ENCODE assay signal across 28 mouse cellular contexts in the genomic region with DNA sequence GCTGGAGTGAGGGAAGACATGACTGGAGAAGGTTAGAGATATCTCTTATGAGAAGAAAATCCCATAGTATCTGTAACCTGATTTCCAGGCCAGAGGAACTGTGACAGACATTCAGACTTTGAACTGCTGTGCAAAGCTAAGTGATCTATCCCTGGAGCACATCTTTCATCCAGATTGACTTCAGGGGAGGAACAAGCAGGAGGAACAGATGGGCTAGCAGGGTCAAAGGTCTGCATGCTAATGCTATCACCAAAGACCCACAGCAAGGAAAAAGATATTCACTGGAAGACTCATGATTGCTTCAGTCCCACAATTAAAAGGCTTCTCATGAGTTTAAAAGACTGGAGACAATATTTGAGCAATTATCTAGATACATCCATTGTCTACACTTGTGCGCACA.
"Had no signal": no experiment of that assay in that cellular context is flagged by ENCODE, and none has a peak within 500 bp of the region (broad histone marks: within the 10 kb centered on the region; RNA-seq: fewer than 3 reads in every experiment).

No protein-coding gene starts in this region.

- ATAC-seq: hindbrain, postnatal 0 days; intestine, embryonic 16.5 days; liver, embryonic 12.5 days had no signal

- H3K27ac ChIP-seq: gastrocnemius, adult 2 months; heart, adult 2 months; heart, embryonic 13.5 days; heart, embryonic 15.5 days; hindbrain, embryonic 13.5 days; hindbrain, embryonic 15.5 days; hindbrain, postnatal 0 days; kidney, embryonic 15.5 days; kidney, postnatal 0 days; limb, embryonic 13.5 days; limb, embryonic 15.5 days; liver, embryonic 12.5 days; liver, embryonic 14.5 days had no signal

- H3K36me3 ChIP-seq: heart, embryonic 13.5 days; heart, embryonic 15.5 days; hindbrain, embryonic 13.5 days; hindbrain, embryonic 15.5 days; kidney, embryonic 15.5 days; limb, embryonic 13.5 days; limb, embryonic 15.5 days; liver, embryonic 12.5 days had no signal

- H3K4me2 ChIP-seq: heart, embryonic 11.5 days; heart, embryonic 13.5 days; heart, embryonic 15.5 days; hindbrain, embryonic 13.5 days; hindbrain, embryonic 15.5 days; kidney, embryonic 15.5 days; limb, embryonic 13.5 days; limb, embryonic 15.5 days; liver, embryonic 12.5 days had no signal

- H3K9ac ChIP-seq: heart, embryonic 13.5 days; heart, embryonic 15.5 days; hindbrain, embryonic 13.5 days; hindbrain, embryonic 15.5 days; kidney, embryonic 15.5 days; limb, embryonic 13.5 days; limb, embryonic 15.5 days; liver, embryonic 12.5 days; liver, embryonic 14.5 days had no signal

- DNase-seq: gastrocnemius, adult 2 months; gastrocnemius, postnatal 10 days; gastrocnemius, postnatal 25 days; heart, adult 11 months; heart, adult 2 months; heart, postnatal 14 days; heart, postnatal 36 days; kidney, adult 11 months; kidney, adult 2 months; kidney, adult 9 months; kidney, postnatal 14 days; kidney, postnatal 36 days; layer of hippocampus, adult 9-11 months; layer of hippocampus, postnatal 36 days; left cerebral cortex, postnatal 4 days had no signal

- H3K27me3 ChIP-seq: heart, embryonic 13.5 days; heart, embryonic 15.5 days; hindbrain, embryonic 13.5 days; hindbrain, embryonic 15.5 days; kidney, embryonic 15.5 days; limb, embryonic 13.5 days; limb, embryonic 15.5 days; liver, embryonic 12.5 days had no signal

- H3K9me3 ChIP-seq: heart, embryonic 13.5 days; heart, embryonic 15.5 days; hindbrain, embryonic 13.5 days; hindbrain, embryonic 15.5 days; kidney, embryonic 15.5 days; limb, embryonic 13.5 days; limb, embryonic 15.5 days; liver, embryonic 12.5 days had no signal

- H3K4me1 ChIP-seq: heart, embryonic 13.5 days; heart, embryonic 15.5 days; kidney, embryonic 15.5 days; limb, embryonic 15.5 days; liver, embryonic 12.5 days had no signal

- H3K4me3 ChIP-seq: gastrocnemius, adult 2 months; heart, adult 2 months; heart, embryonic 13.5 days; heart, embryonic 15.5 days; hindbrain, embryonic 13.5 days; hindbrain, embryonic 15.5 days; kidney, embryonic 15.5 days; limb, embryonic 13.5 days; limb, embryonic 15.5 days; liver, embryonic 12.5 days had no signal
